Mouse (Mus musculus) lung, postnatal 0 days (tissue): ENCODE measurements around the gene Fcgr2b.

Source experiments
- CTCF ChIP-seq: IDR thresholded peaks from 2 replicates; pipeline ENCODE4 v1.5.1; 2016; ENCODE audit warnings: antibody characterized with exemption, mild to moderate bottlenecking
- EP300 ChIP-seq: IDR thresholded peaks from 2 replicates; pipeline ENCODE4 v1.6.1; 2016; ENCODE audit warnings: antibody characterized with exemption, mild to moderate bottlenecking, control low read depth

- TF ChIP-seq CTCF (no peak), EP300 (no peak)
Observed at GRCm38 (mm10) chr1:170934383-170934782, 42.0 kb downstream of the Fcgr2b start.
